ENCODE assay signal across 8 mouse cellular contexts in the genomic region with DNA sequence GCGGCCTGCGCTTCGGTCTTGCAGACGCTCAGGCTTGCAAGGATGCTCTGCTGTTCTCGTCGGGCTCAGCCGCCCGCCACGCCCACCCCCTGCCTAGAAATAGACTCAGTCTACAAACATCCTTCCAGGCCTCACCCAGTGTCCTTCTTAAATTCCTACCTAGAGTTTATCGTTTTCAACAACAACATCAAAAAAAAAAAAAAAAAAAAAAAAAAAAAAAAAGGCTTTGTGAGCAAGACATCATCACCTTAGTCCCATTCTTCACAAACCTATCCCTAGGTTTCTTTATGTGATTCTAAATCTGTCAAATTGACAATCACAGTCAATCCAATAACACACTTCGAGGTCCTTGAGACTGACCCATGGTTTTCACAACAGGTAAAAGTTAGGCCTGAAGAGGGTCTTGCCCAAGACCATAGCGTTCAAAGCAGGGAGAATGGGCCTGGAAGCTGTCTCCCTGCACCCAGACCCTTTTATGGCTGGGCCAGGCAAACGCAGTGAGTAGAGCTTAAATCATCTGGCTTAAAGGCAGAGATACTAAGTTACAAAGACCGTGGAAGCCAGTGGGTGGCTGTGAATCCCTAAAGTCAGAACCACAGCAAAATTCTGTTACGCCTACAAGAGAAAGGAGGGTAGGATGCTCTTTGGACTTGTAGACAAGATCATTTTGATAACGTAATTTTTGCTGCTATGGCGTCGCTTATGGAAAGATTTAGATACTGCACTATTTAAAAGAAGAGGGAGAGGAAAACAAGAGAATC. TPM values are rescaled to one million over a fixed set of nuclear protein-coding genes. Genes with fewer than 3 reads are reported as not detected.
DNase-seq lines count a peak whose midpoint lies in the region; ATAC-seq and TF ChIP-seq lines count a peak whose summit lies in the region.

No protein-coding gene starts in this region.

- H3K4me1 ChIP-seq in heart, adult 2 months (ENCODE audit: control insufficient read depth, insufficient read depth, low read length), result no peaks in the 10 kb centered on the region
- peaks cover 16% of the 10 kb centered on the region for H3K4me1 ChIP-seq in forebrain, embryonic 10.5 days
- H3K4me1 ChIP-seq in liver, embryonic 13.5 days (replicated peaks), result peaks cover 10% of the 10 kb centered on the region

- TF ChIP-seq CTCF in heart, adult 2 months (IDR thresholded peaks at IDR 0.05), result no peak
- no peak for TF ChIP-seq CTCF in C2C12 (IDR thresholded peaks at IDR 0.05; ENCODE audit: control insufficient read depth, insufficient read depth, insufficient read length)

- H3K9me3 ChIP-seq in forebrain, embryonic 10.5 days, result peaks cover 2% of the 10 kb centered on the region; the same call in 1 of the 2 replicates
- H3K9me3 ChIP-seq in liver, embryonic 13.5 days (replicated peaks), result no peaks in the 10 kb centered on the region

- no peaks in the 10 kb centered on the region for H3K36me3 ChIP-seq in heart, adult 2 months (ENCODE audit: control insufficient read depth, insufficient read depth, low read length)
- H3K36me3 ChIP-seq in C2C12 (ENCODE audit: control insufficient read depth, insufficient read depth), result no peaks in the 10 kb centered on the region
- no peaks in the 10 kb centered on the region; the same call in 1 of the 2 replicates for H3K36me3 ChIP-seq in forebrain, embryonic 10.5 days (replicated peaks)
- H3K36me3 ChIP-seq in liver, embryonic 13.5 days, result no peaks in the 10 kb centered on the region

- peak overlapping the region; percentile 85 for H3K4me2 ChIP-seq in liver, embryonic 13.5 days

- no peak overlapping the region for H3K27ac ChIP-seq in heart, adult 2 months
- peak overlapping the region; percentile 95 for H3K27ac ChIP-seq in forebrain, embryonic 10.5 days
- H3K27ac ChIP-seq in liver, embryonic 13.5 days, result no peak overlapping the region

- peak overlapping the region; percentile 94 for H3K4me3 ChIP-seq in heart, adult 2 months
- peak overlapping the region; percentile 11 for H3K4me3 ChIP-seq in C2C12 (ENCODE audit: insufficient read depth, poor library complexity, severe bottlenecking)
- H3K4me3 ChIP-seq in forebrain, embryonic 10.5 days, result peak overlapping the region; percentile 75
- H3K4me3 ChIP-seq in liver, embryonic 13.5 days (replicated peaks), result peak overlapping the region; percentile 69

- H3ac ChIP-seq in C2C12 (ENCODE audit: control insufficient read depth, insufficient read length, low read depth), result no peak overlapping the region

- H3K79me2 ChIP-seq in heart, adult 2 months (replicated peaks; ENCODE audit: control insufficient read depth, insufficient read depth, low read length), result no peaks in the 10 kb centered on the region; the same call in 1 of the 2 replicates
- no peaks in the 10 kb centered on the region for H3K79me2 ChIP-seq in C2C12 (ENCODE audit: control insufficient read depth, insufficient read depth)

- no peak for DNase-seq in heart, adult 2 months
- DNase-seq in heart, postnatal 4 days, result no peak
- no peak for DNase-seq in forebrain, embryonic 10.5 days (ENCODE audit: extremely low spot score, low spot score)
- no peak for DNase-seq in liver, embryonic 13.5 days
- no peak for DNase-seq in B cell, adult 2 months
- DNase-seq in cerebellum, postnatal 10 days, result no peak
- no peak for DNase-seq in left cerebral cortex, postnatal 4 days

- TF ChIP-seq EP300 in heart, adult 2 months (IDR thresholded peaks at IDR 0.05; ENCODE audit: insufficient read depth, low read depth, low read length), result no peak

- no peak overlapping the region for H3K9ac ChIP-seq in heart, adult 2 months (ENCODE audit: low read depth, low read length)
- no peak overlapping the region for H3K9ac ChIP-seq in liver, embryonic 13.5 days

- no peak for TF ChIP-seq POLR2A in heart, adult 2 months (IDR thresholded peaks at IDR 0.05; ENCODE audit: insufficient read depth, low read depth, low read length)

- no peaks in the 10 kb centered on the region for H3K27me3 ChIP-seq in heart, adult 2 months (ENCODE audit: control insufficient read depth, insufficient read depth, low read length)
- no peaks in the 10 kb centered on the region for H3K27me3 ChIP-seq in C2C12 (ENCODE audit: control insufficient read depth, insufficient read depth, insufficient read length)
- no peaks in the 10 kb centered on the region for H3K27me3 ChIP-seq in forebrain, embryonic 10.5 days (ENCODE audit: poor library complexity, severe bottlenecking)
- 0 out of 2 replicates have a peak, but pooled peaks cover 2% of the 10 kb centered on the region for H3K27me3 ChIP-seq in liver, embryonic 13.5 days

- 37% methylated on average over 18 of the region's 18 CpGs for WGBS in heart, adult 2 months
- WGBS in forebrain, embryonic 10.5 days, result 31% methylated on average over 18 of the region's 18 CpGs
- 34% methylated on average over 17 of the region's 18 CpGs for WGBS in liver, embryonic 13.5 days (ENCODE audit: insufficient replicate concordance)

- H3K79me3 ChIP-seq in C2C12 (ENCODE audit: low read depth), result no peaks in the 10 kb centered on the region

- ATAC-seq in liver, embryonic 13.5 days (ENCODE audit: low read depth), result no peak

- intact Hi-C loops in heart, adult 2 months (cut with DNase I), result loop anchor here (5.0 kb wide), 1 partner anchor 60 kb away; a partner anchor contains a TSS
- intact Hi-C loops in left cerebral cortex, postnatal 4 days (cut with DNase I), result no loop called here

TF ChIP-seq in C2C12, 6 proteins besides CTCF, POLR2A, EP300 and RAD21:
- no peak for TF ChIP-seq MYOG (IDR thresholded peaks at IDR 0.05; ENCODE audit: control insufficient read depth, extremely low read depth, insufficient read length)
- no peak for TF ChIP-seq MAX (IDR thresholded peaks at IDR 0.05)
- TF ChIP-seq MYOD1 (IDR thresholded peaks at IDR 0.05; ENCODE audit: control insufficient read depth, insufficient read length, low read depth), result no peak
- TF ChIP-seq CEBPB (IDR thresholded peaks at IDR 0.05; ENCODE audit: low read depth), result no peak
- no peak for TF ChIP-seq FOSL1 (IDR thresholded peaks at IDR 0.05; ENCODE audit: insufficient read depth, low read length, poor library complexity, severe bottlenecking)
- no peak for TF ChIP-seq USF1 (IDR thresholded peaks at IDR 0.05; ENCODE audit: low read depth)

RNA-seq across cellular contexts. Expression of a gene that starts 0.5 kb away (rescaled TPM):
- total RNA-seq in heart, adult 2 months (2021), result 1 to 10 TPM; 4.9 to 5.3 TPM
- 3.8 and 5.2 TPM in 2 replicates for polyA plus RNA-seq in heart, adult 2 months (2012; rRNA removed)
- 1 to 10 TPM; 8.7 to 8.8 TPM for total RNA-seq in heart, postnatal 4 days (2021)
- polyA plus RNA-seq in C2C12 (2012; fragmentation: generic; extraction: Trizol), result 0.47 TPM
- polyA plus RNA-seq in forebrain, embryonic 10.5 days (2016; fragmentation: Nextera tagmentation; extraction: Ambion mirVana), result 6.2 and 6.9 TPM in 2 replicates
- 0.63 TPM in 2 replicates for polyA plus RNA-seq in liver, embryonic 13.5 days (2015; fragmentation: Nextera tagmentation; extraction: Ambion mirVana)
- 100 to 1,000 TPM; 117 to 123 TPM for total RNA-seq in left cerebral cortex, postnatal 4 days (2021)

RNA-seq across cellular contexts. Expression of a gene that starts 59.3 kb away (rescaled TPM):
- total RNA-seq in heart, adult 2 months (2021), result 1 to 10 TPM; 5.7 to 7.3 TPM
- 5.0 and 8.1 TPM in 2 replicates for polyA plus RNA-seq in heart, adult 2 months (2012; rRNA removed)
- 10 to 100 TPM; 22.1 to 27.5 TPM for total RNA-seq in heart, postnatal 4 days (2021)
- polyA plus RNA-seq in C2C12 (2012; fragmentation: generic; extraction: Trizol), result 1.6 TPM
- polyA plus RNA-seq in forebrain, embryonic 10.5 days (2016; fragmentation: Nextera tagmentation; extraction: Ambion mirVana), result 6.6 and 7.6 TPM in 2 replicates
- 1.4 and 1.7 TPM in 2 replicates for polyA plus RNA-seq in liver, embryonic 13.5 days (2015; fragmentation: Nextera tagmentation; extraction: Ambion mirVana)
- 10 to 100 TPM; 68.2 to 70.5 TPM for total RNA-seq in left cerebral cortex, postnatal 4 days (2021)

Comparison
In these comparisons a context has a peak if more than half of its experiments do, and no peak if none do; other contexts are left out.
1. H3K4me3 ChIP-seq: peak in every context shown above with its lines; median percentile 94 in heart, adult 2 months; 75 in forebrain, embryonic 10.5 days; 69 in liver, embryonic 13.5 days; 11 in C2C12.